Mouse (Mus musculus): ENCODE results near the gene Tradd. TPM values are rescaled to one million over a fixed set of nuclear protein-coding genes. Genes with fewer than 3 reads are reported as not detected.
"Not testable (repeated sequence)": the region's sequence is repeated elsewhere in the genome, so short reads cannot be mapped to it uniquely, and the experiment has no call there.

The Tradd gene
- polyA plus RNA-seq, 1 experiment from 2014 or later = 26.2 TPM

- Histone ChIP-seq H3K27me3 (replicated peaks; ENCODE audit: control insufficient read depth, insufficient read depth, low read length) (no peaks in the 10 kb centered on the region), H3K36me3 (ENCODE audit: control insufficient read depth, insufficient read depth, low read length) (peaks cover 65% of the 10 kb centered on the region), H3K9me3 (ENCODE audit: control insufficient read depth, low read length) (no peaks in the 10 kb centered on the region), H3K9ac (ENCODE audit: low read length) (no peak overlapping the region), H3K4me3 (ENCODE audit: low read depth, low read length) (no peak overlapping the region), H3K4me1 (replicated peaks; ENCODE audit: control insufficient read depth, insufficient read depth, low read length) (peaks cover 16% of the 10 kb centered on the region), H3K4me2 (ENCODE audit: low read length) (no peak overlapping the region), H3K27ac (ENCODE audit: low read depth) (no peak overlapping the region)
- no peak for DNase-seq (ENCODE audit: low spot score)
- no peak for ATAC-seq (replicated peaks; ENCODE audit: low FRiP score, low TSS enrichment, low read depth)
- WGBS = 88% methylated on average over 6 of the region's 6 CpGs
Observed at GRCm38 (mm10) chr8:105251954-105252353, 12.5 kb downstream of the Tradd start.

- WGBS = 95% methylated on average over 7 of the region's 7 CpGs
- H3K4me1 ChIP-seq (replicated peaks; ENCODE audit: control insufficient read depth, insufficient read depth, low read length) = no peaks in the 10 kb centered on the region
- DNase-seq (ENCODE audit: low spot score) (no peak), ATAC-seq (replicated peaks; ENCODE audit: low FRiP score, low TSS enrichment, low read depth) (no peak)
- H3K9me3 ChIP-seq (ENCODE audit: control insufficient read depth, low read length) = no peaks in the 10 kb centered on the region
- no peak overlapping the region for H3K27ac ChIP-seq (ENCODE audit: low read depth)
- H3K36me3 ChIP-seq (ENCODE audit: control insufficient read depth, insufficient read depth, low read length) = peaks cover 63% of the 10 kb centered on the region
- no peak overlapping the region for H3K4me2 ChIP-seq (ENCODE audit: low read length)
- no peak overlapping the region for H3K4me3 ChIP-seq (ENCODE audit: low read depth, low read length)
- no peak overlapping the region for H3K9ac ChIP-seq (ENCODE audit: low read length)
- no peaks in the 10 kb centered on the region for H3K27me3 ChIP-seq (replicated peaks; ENCODE audit: control insufficient read depth, insufficient read depth, low read length)
Observed at GRCm38 (mm10) chr8:105241016-105241415, 23.4 kb downstream of the Tradd start.

GRCm38 (mm10) chr8:105237442-105238142, 26.8 kb downstream of the Tradd start:
- Histone ChIP-seq H3K27ac (ENCODE audit: low read depth) (no peak overlapping the region), H3K27me3 (replicated peaks; ENCODE audit: control insufficient read depth, insufficient read depth, low read length) (no peaks in the 10 kb centered on the region), H3K9ac (ENCODE audit: low read length) (no peak overlapping the region), H3K4me2 (ENCODE audit: low read length) (no peak overlapping the region), H3K4me1 (replicated peaks; ENCODE audit: control insufficient read depth, insufficient read depth, low read length) (no peaks in the 10 kb centered on the region; the same call in 1 of the 2 replicates), H3K4me3 (ENCODE audit: low read depth, low read length) (no peak overlapping the region), H3K36me3 (ENCODE audit: control insufficient read depth, insufficient read depth, low read length) (peaks cover 64% of the 10 kb centered on the region), H3K9me3 (ENCODE audit: control insufficient read depth, low read length) (no peaks in the 10 kb centered on the region)
- ATAC-seq (replicated peaks; ENCODE audit: low FRiP score, low TSS enrichment, low read depth) = no peak
- WGBS = 91% methylated on average over 14 of the region's 14 CpGs
- DNase-seq (ENCODE audit: low spot score) = no peak

GRCm38 (mm10) chr8:105235206-105235605, 29.2 kb downstream of the Tradd start:
- WGBS = 72% methylated on average over 1 of the region's 1 CpGs
- no peaks in the 10 kb centered on the region for H3K27me3 ChIP-seq (replicated peaks; ENCODE audit: control insufficient read depth, insufficient read depth, low read length)
- no peak overlapping the region for H3K9ac ChIP-seq (ENCODE audit: low read length)
- no peak overlapping the region for H3K4me2 ChIP-seq (ENCODE audit: low read length)
- H3K27ac ChIP-seq (ENCODE audit: low read depth) = no peak overlapping the region
- H3K4me1 ChIP-seq (replicated peaks; ENCODE audit: control insufficient read depth, insufficient read depth, low read length) = no peaks in the 10 kb centered on the region; the same call in 1 of the 2 replicates
- DNase-seq (ENCODE audit: low spot score) (no peak), ATAC-seq (replicated peaks; ENCODE audit: low FRiP score, low TSS enrichment, low read depth) (no peak)
- H3K36me3 ChIP-seq (ENCODE audit: control insufficient read depth, insufficient read depth, low read length) = peaks cover 45% of the 10 kb centered on the region
- no peaks in the 10 kb centered on the region for H3K9me3 ChIP-seq (ENCODE audit: control insufficient read depth, low read length)
- H3K4me3 ChIP-seq (ENCODE audit: low read depth, low read length) = no peak overlapping the region

- no peaks in the 10 kb centered on the region; the same call in 1 of the 2 replicates for H3K4me1 ChIP-seq (replicated peaks; ENCODE audit: control insufficient read depth, insufficient read depth, low read length)
- WGBS = 26% methylated on average over 1 of the region's 1 CpGs
- DNase-seq (ENCODE audit: low spot score) (no peak), ATAC-seq (replicated peaks; ENCODE audit: low FRiP score, low TSS enrichment, low read depth) (no peak)
- no peak overlapping the region for H3K4me3 ChIP-seq (ENCODE audit: low read depth, low read length)
- H3K9me3 ChIP-seq (ENCODE audit: control insufficient read depth, low read length) = no peaks in the 10 kb centered on the region
- no peak overlapping the region for H3K4me2 ChIP-seq (ENCODE audit: low read length)
- H3K27me3 ChIP-seq (replicated peaks; ENCODE audit: control insufficient read depth, insufficient read depth, low read length) = no peaks in the 10 kb centered on the region
- no peak overlapping the region for H3K27ac ChIP-seq (ENCODE audit: low read depth)
- no peak overlapping the region for H3K9ac ChIP-seq (ENCODE audit: low read length)
- peaks cover 26% of the 10 kb centered on the region for H3K36me3 ChIP-seq (ENCODE audit: control insufficient read depth, insufficient read depth, low read length)
Observed at GRCm38 (mm10) chr8:105233126-105233935, 31.1 kb downstream of the Tradd start.

- H3K4me3 ChIP-seq (ENCODE audit: low read depth, low read length); H3K9me3 ChIP-seq (ENCODE audit: control insufficient read depth, low read length); H3K27me3 ChIP-seq (replicated peaks; ENCODE audit: control insufficient read depth, insufficient read depth, low read length); H3K4me1 ChIP-seq (replicated peaks; ENCODE audit: control insufficient read depth, insufficient read depth, low read length); H3K4me2 ChIP-seq (ENCODE audit: low read length); DNase-seq (ENCODE audit: low spot score); H3K27ac ChIP-seq (ENCODE audit: low read depth); ATAC-seq (replicated peaks; ENCODE audit: low FRiP score, low TSS enrichment, low read depth); H3K9ac ChIP-seq (ENCODE audit: low read length): not testable (repeated sequence)
- H3K36me3 ChIP-seq (ENCODE audit: control insufficient read depth, insufficient read depth, low read length) = peaks cover 25% of the 10 kb centered on the region
- WGBS = 96% methylated on average over 4 of the region's 4 CpGs
Observed at GRCm38 (mm10) chr8:105232321-105232693, 32.1 kb downstream of the Tradd start.

- Histone ChIP-seq H3K36me3 (ENCODE audit: control insufficient read depth, insufficient read depth, low read length) (peaks cover 19% of the 10 kb centered on the region), H3K9me3 (ENCODE audit: control insufficient read depth, low read length) (no peaks in the 10 kb centered on the region), H3K27me3 (replicated peaks; ENCODE audit: control insufficient read depth, insufficient read depth, low read length) (no peaks in the 10 kb centered on the region), H3K27ac (ENCODE audit: low read depth) (no peak overlapping the region), H3K4me3 (ENCODE audit: low read depth, low read length) (no peak overlapping the region), H3K4me2 (ENCODE audit: low read length) (no peak overlapping the region), H3K9ac (ENCODE audit: low read length) (no peak overlapping the region), H3K4me1 (replicated peaks; ENCODE audit: control insufficient read depth, insufficient read depth, low read length) (peaks cover 1% of the 10 kb centered on the region; the same call in 1 of the 2 replicates)
- ATAC-seq (replicated peaks; ENCODE audit: low FRiP score, low TSS enrichment, low read depth) = no peak
- DNase-seq (ENCODE audit: low spot score) = no peak
- 83% methylated on average over 12 of the region's 12 CpGs for WGBS
Observed at GRCm38 (mm10) chr8:105231503-105232320, 32.7 kb downstream of the Tradd start.

GRCm38 (mm10) chr8:105225917-105226316, 38.5 kb downstream of the Tradd start:
- Histone ChIP-seq H3K27me3 (replicated peaks; ENCODE audit: control insufficient read depth, insufficient read depth, low read length) (no peaks in the 10 kb centered on the region), H3K4me2 (ENCODE audit: low read length) (peak overlapping the region; percentile 92), H3K4me3 (ENCODE audit: low read depth, low read length) (peak overlapping the region; percentile 95), H3K9ac (ENCODE audit: low read length) (peak overlapping the region; percentile 76), H3K9me3 (ENCODE audit: control insufficient read depth, low read length) (no peaks in the 10 kb centered on the region), H3K36me3 (ENCODE audit: control insufficient read depth, insufficient read depth, low read length) (no peaks in the 10 kb centered on the region), H3K27ac (ENCODE audit: low read depth) (no peak overlapping the region), H3K4me1 (replicated peaks; ENCODE audit: control insufficient read depth, insufficient read depth, low read length) (peaks cover 11% of the 10 kb centered on the region)
- DNase-seq (ENCODE audit: low spot score) = no peak
- 17% methylated on average over 6 of the region's 6 CpGs for WGBS
- no peak for ATAC-seq (replicated peaks; ENCODE audit: low FRiP score, low TSS enrichment, low read depth)
